Mouse (Mus musculus) CH12.LX (cell line): ENCODE measurements around the gene Ano8. TPM values are rescaled to one million over a fixed set of nuclear protein-coding genes. Genes with fewer than 3 reads are reported as not detected.
A peak's percentile ranks its signal among the peaks of the same experiment; 100 is the strongest.

Experiments used
- DNase-seq: peaks from one replicate; pipeline ENCODE4 v3.0.0-alpha.2; 2013; ENCODE audit errors: extremely low read depth
- H3K27ac ChIP-seq: 2 replicates; pipeline ENCODE4 v1.5.1; 2012; ENCODE audit warnings: low read depth, mild to moderate bottlenecking, control low read depth, moderate library complexity; ENCODE audit not compliant: insufficient read depth
- H3K27me3 ChIP-seq: replicated peaks from 2 replicates; pipeline ENCODE3; 2012; ENCODE audit warnings: inconsistent platforms
- H3K36me3 ChIP-seq, 2 experiments: replicated peaks in 1 of 2; 2 replicates each; pipeline versions ENCODE3 to v1.6.1; 2012; ENCODE audit warnings: inconsistent platforms in 1 of 2, low read length in 1 of 2, mild to moderate bottlenecking in 1 of 2, mixed read lengths in 1 of 2, moderate library complexity in 1 of 2; ENCODE audit not compliant: control insufficient read depth in 1 of 2, insufficient read depth in 1 of 2
- H3K4me1 ChIP-seq, 2 experiments: 2 replicates each; pipeline ENCODE4 v1.6.1; 2012; ENCODE audit warnings: inconsistent platforms in 1 of 2, moderate library complexity in 1 of 2; ENCODE audit not compliant: insufficient read depth in 2 of 2, control insufficient read depth in 1 of 2
- H3K4me2 ChIP-seq: 2 replicates; pipeline ENCODE4 v1.6.1; 2012; ENCODE audit warnings: low read depth, mild to moderate bottlenecking, control low read depth; ENCODE audit not compliant: poor library complexity, insufficient read depth, severe bottlenecking
- H3K4me3 ChIP-seq, 3 experiments: fragments of 150-350 bp in 1 of 3; sonication (generic) in 1 of 3; replicated peaks in 1 of 3; 2 replicates each; pipeline versions ENCODE3 to v1.5.1; 2011 to 2012; ENCODE audit warnings: low read depth in 2 of 3, low read length in 2 of 3, mild to moderate bottlenecking in 2 of 3, moderate library complexity in 2 of 3, control low read depth in 1 of 3, improper control_type of control experiment in 1 of 3, inconsistent platforms in 1 of 3, mixed read lengths in 1 of 3; ENCODE audit not compliant: poor library complexity in 1 of 3
- H3K79me2 ChIP-seq: replicated peaks from 2 replicates; pipeline ENCODE4 v1.6.1; 2012; ENCODE audit warnings: mild to moderate bottlenecking, moderate library complexity; ENCODE audit not compliant: control insufficient read depth, poor library complexity, insufficient read depth, severe bottlenecking; ENCODE audit errors: extremely low read depth
- H3K9ac ChIP-seq: 2 replicates; pipeline ENCODE4 v1.6.1; 2012; ENCODE audit warnings: low read depth, mild to moderate bottlenecking, control low read depth, moderate library complexity; ENCODE audit not compliant: insufficient read depth
- H3K9me3 ChIP-seq: replicated peaks from 2 replicates; pipeline ENCODE3; 2012; ENCODE audit warnings: low read length, inconsistent platforms, mixed read lengths
- BHLHE40 ChIP-seq: IDR thresholded peaks from 2 replicates; pipeline ENCODE4 v1.6.1; 2011; ENCODE audit warnings: mild to moderate bottlenecking, low read depth, low read length, improper control_type of control experiment
- CHD1 ChIP-seq: IDR thresholded peaks from 2 replicates; pipeline ENCODE4 v1.6.1; 2012; ENCODE audit warnings: low read depth, low read length, improper control_type of control experiment, inconsistent platforms
- CHD2 ChIP-seq: IDR thresholded peaks from 2 replicates; pipeline ENCODE4 v1.6.1; 2011; ENCODE audit warnings: low read length, improper control_type of control experiment
- CTCF ChIP-seq, 2 experiments: IDR thresholded peaks in 1 of 2; conservative IDR thresholded peaks in 1 of 2; 2 replicates each; pipeline ENCODE4 v1.5.1; 2011 to 2012; ENCODE audit warnings: low read depth in 2 of 2, low read length in 2 of 2, improper control_type of control experiment in 1 of 2, inconsistent platforms in 1 of 2, mild to moderate bottlenecking in 1 of 2, moderate library complexity in 1 of 2
- E2F4 ChIP-seq: IDR thresholded peaks from 2 replicates; pipeline ENCODE4 v1.6.1; 2011; ENCODE audit warnings: low read depth, low read length, improper control_type of control experiment; ENCODE audit not compliant: insufficient replicate concordance
- ELF1 ChIP-seq: IDR thresholded peaks from 2 replicates; pipeline ENCODE4 v1.6.1; 2014; ENCODE audit warnings: low read depth, mild to moderate bottlenecking, inconsistent platforms, low read length, improper control_type of control experiment
- EP300 ChIP-seq: IDR thresholded peaks from 2 replicates; pipeline ENCODE4 v1.6.1; 2011; ENCODE audit warnings: low read length, improper control_type of control experiment
- ETS1 ChIP-seq: conservative IDR thresholded peaks from 2 replicates; pipeline ENCODE4 v1.6.1; 2012; ENCODE audit warnings: low read depth, mild to moderate bottlenecking, inconsistent platforms, low read length, improper control_type of control experiment, moderate library complexity
- GABPA ChIP-seq: IDR thresholded peaks from 2 replicates; pipeline ENCODE4 v1.6.1; 2012; ENCODE audit warnings: low read depth, low read length, improper control_type of control experiment, inconsistent platforms; ENCODE audit not compliant: insufficient replicate concordance
- HCFC1 ChIP-seq: IDR thresholded peaks from 2 replicates; pipeline ENCODE4 v1.6.1; 2012; ENCODE audit warnings: low read depth, mild to moderate bottlenecking, inconsistent platforms, low read length, improper control_type of control experiment
- IRF4 ChIP-seq: IDR thresholded peaks from 2 replicates; pipeline ENCODE4 v1.6.1; 2014; ENCODE audit warnings: low read depth, mild to moderate bottlenecking, inconsistent platforms, low read length, improper control_type of control experiment
- JUN ChIP-seq: IDR thresholded peaks from 2 replicates; pipeline ENCODE4 v1.6.1; 2011; ENCODE audit warnings: low read depth, mild to moderate bottlenecking, low read length, improper control_type of control experiment, moderate library complexity; ENCODE audit not compliant: insufficient read depth
- JUND ChIP-seq: conservative IDR thresholded peaks from 2 replicates; pipeline ENCODE4 v1.6.1; 2011; ENCODE audit warnings: low read depth, low read length, improper control_type of control experiment
- KAT2A ChIP-seq: IDR thresholded peaks from 2 replicates; pipeline ENCODE4 v1.6.1; 2012; ENCODE audit warnings: low read length, improper control_type of control experiment, inconsistent platforms; ENCODE audit not compliant: insufficient replicate concordance
- MAFK ChIP-seq: IDR thresholded peaks from 2 replicates; pipeline ENCODE4 v1.6.1; 2011; ENCODE audit warnings: low read length, improper control_type of control experiment; ENCODE audit not compliant: insufficient replicate concordance
- MAX ChIP-seq: IDR thresholded peaks from 2 replicates; pipeline ENCODE4 v1.6.1; 2011; ENCODE audit warnings: low read length, improper control_type of control experiment
- MAZ ChIP-seq: IDR thresholded peaks from 2 replicates; pipeline ENCODE4 v1.6.1; 2012; ENCODE audit warnings: low read depth, mild to moderate bottlenecking, inconsistent platforms, low read length, improper control_type of control experiment, moderate library complexity
- MEF2A ChIP-seq: IDR thresholded peaks from 2 replicates; pipeline ENCODE4 v1.6.1; 2014; ENCODE audit warnings: low read depth, mild to moderate bottlenecking, inconsistent platforms, low read length, improper control_type of control experiment, borderline replicate concordance
- MXI1 ChIP-seq: IDR thresholded peaks from 2 replicates; pipeline ENCODE4 v1.6.1; 2011; ENCODE audit warnings: mild to moderate bottlenecking, low read depth, low read length, improper control_type of control experiment
- MYC ChIP-seq: IDR thresholded peaks from 2 replicates; pipeline ENCODE4 v1.6.1; 2011; ENCODE audit warnings: low read depth, mild to moderate bottlenecking, improper control_type of control experiment, low read length
- NELFE ChIP-seq: IDR thresholded peaks from 2 replicates; pipeline ENCODE4 v1.6.1; 2011; ENCODE audit warnings: low read depth, low read length, improper control_type of control experiment
- NRF1 ChIP-seq: IDR thresholded peaks from 2 replicates; pipeline ENCODE4 v1.6.1; 2014; ENCODE audit warnings: low read depth, mild to moderate bottlenecking, inconsistent platforms, low read length, improper control_type of control experiment, moderate library complexity
- PAX5 ChIP-seq: IDR thresholded peaks from 2 replicates; pipeline ENCODE4 v1.6.1; 2012; ENCODE audit warnings: low read length, inconsistent platforms, mixed read lengths
- POLR2A ChIP-seq: IDR thresholded peaks from 2 replicates; pipeline ENCODE4 v1.6.1; 2011; ENCODE audit warnings: low read depth, mild to moderate bottlenecking, improper control_type of control experiment, low read length
- POLR2AphosphoS2 ChIP-seq: IDR thresholded peaks from 2 replicates; pipeline ENCODE4 v1.6.1; 2011; ENCODE audit warnings: low read depth, low read length, improper control_type of control experiment
- RAD21 ChIP-seq: IDR thresholded peaks from 2 replicates; pipeline ENCODE4 v1.6.1; 2011; ENCODE audit warnings: low read depth, mild to moderate bottlenecking, low read length, improper control_type of control experiment, moderate library complexity
- RCOR1 ChIP-seq: conservative IDR thresholded peaks from 2 replicates; pipeline ENCODE4 v1.6.1; 2012; ENCODE audit warnings: low read depth, mild to moderate bottlenecking, inconsistent platforms, low read length, improper control_type of control experiment
- SIN3A ChIP-seq: IDR thresholded peaks from 2 replicates; pipeline ENCODE4 v1.6.1; 2012; ENCODE audit warnings: low read length, improper control_type of control experiment, inconsistent platforms
- SMC3 ChIP-seq: IDR thresholded peaks from 2 replicates; pipeline ENCODE4 v1.6.1; 2011; ENCODE audit warnings: low read depth, low read length, improper control_type of control experiment
- TBP ChIP-seq: conservative IDR thresholded peaks from 2 replicates; pipeline ENCODE4 v1.6.1; 2011; ENCODE audit warnings: low read depth, low read length, improper control_type of control experiment
- TCF12 ChIP-seq: IDR thresholded peaks from 2 replicates; pipeline ENCODE4 v1.6.1; 2014; ENCODE audit warnings: low read depth, mild to moderate bottlenecking, inconsistent platforms, low read length, improper control_type of control experiment
- UBTF ChIP-seq: IDR thresholded peaks from 2 replicates; pipeline ENCODE4 v1.6.1; 2012; ENCODE audit warnings: low read depth, mild to moderate bottlenecking, inconsistent platforms, low read length, improper control_type of control experiment, moderate library complexity
- USF1 ChIP-seq: IDR thresholded peaks from 2 replicates; pipeline ENCODE4 v1.6.1; 2014; ENCODE audit warnings: low read depth, mild to moderate bottlenecking, inconsistent platforms, low read length, improper control_type of control experiment
- USF2 ChIP-seq: conservative IDR thresholded peaks from 2 replicates; pipeline ENCODE4 v1.6.1; 2011; ENCODE audit warnings: low read depth, low read length, improper control_type of control experiment
- ZC3H11A ChIP-seq: IDR thresholded peaks from 2 replicates; pipeline ENCODE4 v1.6.1; 2012; ENCODE audit warnings: low read depth, mild to moderate bottlenecking, inconsistent platforms, low read length, improper control_type of control experiment
- ZKSCAN1 ChIP-seq: IDR thresholded peaks from 2 replicates; pipeline ENCODE4 v1.6.1; 2012; ENCODE audit warnings: low read depth, inconsistent platforms, low read length, improper control_type of control experiment, borderline replicate concordance
- ZMIZ1 ChIP-seq: IDR thresholded peaks from 2 replicates; pipeline ENCODE4 v1.6.1; 2012; ENCODE audit warnings: low read depth, mild to moderate bottlenecking, inconsistent platforms, low read length, improper control_type of control experiment
- ZNF384 ChIP-seq: IDR thresholded peaks from 2 replicates; pipeline ENCODE4 v1.6.1; 2012; ENCODE audit warnings: low read depth, low read length, improper control_type of control experiment, inconsistent platforms
- dilution Hi-C: fragments of 300-500 bp; cut with MboI; formaldehyde crosslinking; loops from 2 replicates; pipeline ENCODE4 v1.14.3; 2020; ENCODE audit warnings: low sequenced_read_pairs; ENCODE audit not compliant: extremely low pct_unique_long_range_greater_than_20kb, extremely low pct_ligation_motif_present
- in situ Hi-C: fragments of 300-500 bp; cut with MboI; formaldehyde crosslinking; loops from 3 replicates; pipeline ENCODE4 v1.14.3; 2019; ENCODE audit warnings: low sequenced_read_pairs, low pct_ligation_motif_present, low pct_unique_long_range_greater_than_20kb, mixed read lengths
- polyA plus RNA-seq: library from polyadenylated mRNA; unstranded; fragments of >175 nt; gene quantifications from 2 replicates; pipeline ENCODE4 v1.2.1, GENCODE M21; 2012; ENCODE audit warnings: low read depth; ENCODE audit not compliant: insufficient read length
- total RNA-seq, 2 experiments: library from RNA; depleted of rRNA; stranded (reverse); fragments of 300-350 nt in 1 of 2; fragments of >200 nt in 1 of 2; gene quantifications; 2 replicates each; pipeline ENCODE4 v1.2.3; 2012 to 2014

Ano8 gene
- total and polyA plus RNA-seq, 3 experiments: 1.8 to 6.7 (median 1.9) TPM

GRCm38 (mm10) chr8:71477196-71477845, 8.4 kb downstream of the Ano8 start:
- in situ Hi-C loops: no loop called here
- Histone ChIP-seq H3K79me2 (no peaks in the 10 kb centered on the region), H3K4me1 (peaks cover 8% of the 10 kb centered on the region in 2 experiments), H3K9ac (peak overlapping the region; percentile 30), H3K36me3 (peaks cover 32 to 51% of the 10 kb centered on the region in 2 experiments), H3K4me3 (peak overlapping the region in 2 of 3 experiments; percentile 22 to 68), H3K27me3 (no peaks in the 10 kb centered on the region)
- dilution Hi-C loops: no loop called here
- peak; percentile 46 for DNase-seq
- TF ChIP-seq ETS1: no peak
- TF ChIP-seq ZKSCAN1: no peak
- no peak for TF ChIP-seq GABPA
- peak; percentile 66 for TF ChIP-seq MXI1
- no peak for TF ChIP-seq SIN3A
- TF ChIP-seq MAFK: no peak
- no peak for TF ChIP-seq TCF12
- no peak for TF ChIP-seq POLR2AphosphoS2
- TF ChIP-seq IRF4: no peak
- TF ChIP-seq BHLHE40: no peak; the same call in 1 of the 2 replicates
- no peak for TF ChIP-seq ZNF384
- peak; percentile 61 for TF ChIP-seq MAX
- no peak for TF ChIP-seq CHD2
- TF ChIP-seq ZC3H11A: no peak
- peak; percentile 74 for TF ChIP-seq MYC
- no peak for TF ChIP-seq JUND
- no peak for TF ChIP-seq RCOR1
- no peak for TF ChIP-seq E2F4
- peak; percentile 18; the same call in 1 of the 2 replicates for TF ChIP-seq SMC3
- TF ChIP-seq UBTF: no peak
- no peak for TF ChIP-seq EP300
- no peak for TF ChIP-seq HCFC1
- peak; percentile 45 to 67; a peak in 3 of 4 replicates for TF ChIP-seq CTCF (conservative IDR thresholded peaks at IDR 0.05 in 1 of 2, IDR thresholded peaks at IDR 0.05 in 1 of 2; ENCODE audit: low read depth in 2 of 2, low read length in 2 of 2)
- no peak for TF ChIP-seq NELFE
- no peak for TF ChIP-seq POLR2A
- no peak for TF ChIP-seq KAT2A
- no peak for TF ChIP-seq TBP
- TF ChIP-seq RAD21: peak; percentile 9
- TF ChIP-seq MEF2A: no peak
- TF ChIP-seq PAX5: no peak
- TF ChIP-seq CHD1: no peak
- no peak for TF ChIP-seq MAZ
- TF ChIP-seq USF2: no peak
- TF ChIP-seq JUN: no peak
- TF ChIP-seq ELF1: 0 out of 2 replicates have a peak, but pooled peaks have one; percentile 25
- TF ChIP-seq ZMIZ1: no peak
- no peak for TF ChIP-seq USF1
- TF ChIP-seq NRF1: no peak
- TF ChIP-seq, all 38 proteins: peak for 7
- peak overlapping the region; percentile 64 for H3K4me2 ChIP-seq
- no peaks in the 10 kb centered on the region for H3K9me3 ChIP-seq
- no peak overlapping the region for H3K27ac ChIP-seq
